Mouse (Mus musculus) gastrocnemius, postnatal 36 days (tissue): ENCODE measurements at regions not wholly inside any gene's neighbourhood (a gene's known extent, or its start where the extent isn't known, plus 50 kb on each side); places are given as distances from the start of the nearest gene placed in this dataset.

ENCODE experiments used
- DNase-seq, 2 experiments: peaks; one replicate each; pipeline ENCODE4 v3.0.0; 2022
- intact Hi-C: fragments of 180-260 bp; cut with DNase I; formaldehyde crosslinking; loops from one replicate; pipeline ENCODE4 v1.15.1; 2025

DNA sequence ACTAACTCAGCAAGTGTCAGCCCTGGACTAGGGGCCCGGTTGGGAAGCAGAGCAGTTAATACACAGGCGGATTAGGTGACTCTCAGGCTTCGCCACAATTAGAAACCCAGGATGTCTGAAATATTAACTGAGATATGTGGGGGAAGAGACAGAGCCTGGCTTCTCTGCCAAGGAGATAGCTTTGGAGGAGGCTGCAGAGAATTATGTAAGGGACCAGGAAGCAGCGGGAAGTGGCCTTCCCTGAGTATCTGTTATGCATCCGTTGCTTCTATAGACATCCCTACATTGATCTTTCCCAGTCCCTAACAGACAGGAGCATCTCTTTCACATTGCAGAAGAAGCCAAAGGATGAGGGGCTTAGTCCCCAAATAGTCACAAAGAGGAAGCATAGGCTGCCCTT is 153.4 kb downstream of the Maf start:
- no peak for DNase-seq
- intact Hi-C loops: no loop called here

DNA sequence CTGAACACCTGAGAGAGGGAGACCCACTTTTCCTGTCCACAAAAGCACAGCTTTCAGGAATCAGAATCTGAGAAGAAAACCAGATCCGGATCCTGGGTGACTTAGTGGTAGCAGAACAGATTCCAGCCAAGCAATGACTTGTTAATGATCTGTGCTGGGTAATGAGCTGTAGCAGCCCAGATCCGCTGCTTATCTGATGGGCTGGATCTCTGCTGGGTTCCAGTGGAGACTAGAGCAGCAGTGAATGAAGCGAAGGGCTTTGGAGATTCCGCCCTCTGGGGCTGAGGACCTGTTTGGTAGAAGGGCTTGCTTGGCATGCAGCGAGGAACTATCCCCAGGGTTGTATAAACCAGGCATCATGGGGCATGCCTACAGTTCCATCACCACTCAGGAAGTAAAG is 156.3 kb downstream of the Maf start:
- intact Hi-C loops: no loop called here
- DNase-seq: no peak

DNA sequence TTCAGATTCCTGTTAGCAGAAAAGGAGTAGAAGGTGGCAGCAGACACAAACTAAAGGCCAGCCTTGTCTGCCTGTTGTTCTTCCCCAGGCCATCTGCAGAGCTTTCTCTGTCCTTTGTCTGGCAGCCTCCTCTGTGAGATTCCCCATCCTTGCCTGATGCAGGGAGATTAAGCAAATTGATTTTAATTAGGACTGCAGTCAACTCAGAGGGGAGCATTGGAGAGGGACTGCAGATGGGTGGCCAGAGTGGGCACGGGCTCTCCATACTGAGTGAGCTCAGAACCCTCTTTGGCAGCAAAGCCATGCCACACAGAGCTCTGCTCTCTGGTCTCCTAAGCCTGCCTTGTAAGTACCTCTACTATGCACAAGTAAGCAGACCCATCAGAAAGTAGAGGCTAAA is 158.5 kb downstream of the Maf start:
- intact Hi-C loops: no loop called here
- DNase-seq: no peak

DNA sequence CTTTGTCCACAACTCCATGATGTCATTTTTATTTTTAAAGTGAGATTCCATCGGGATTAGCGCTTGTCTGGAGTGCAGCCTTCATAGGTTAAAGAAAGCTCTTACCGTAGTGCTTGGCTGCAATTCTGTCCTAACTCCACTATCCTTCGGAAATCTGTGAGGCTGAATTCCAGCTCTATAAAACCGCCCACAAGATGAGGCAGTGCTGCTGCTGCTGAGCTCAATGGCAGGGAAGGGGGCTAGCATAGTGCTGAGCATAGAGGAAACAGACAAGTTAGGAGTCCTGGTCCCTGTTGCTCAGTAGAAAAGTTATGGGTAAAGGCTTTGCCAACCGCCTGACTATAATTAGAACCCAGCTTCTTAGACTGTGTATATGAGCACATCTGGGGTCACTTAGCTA is 163.5 kb downstream of the Maf start:
- intact Hi-C loops: no loop called here
- DNase-seq: no peak

DNA sequence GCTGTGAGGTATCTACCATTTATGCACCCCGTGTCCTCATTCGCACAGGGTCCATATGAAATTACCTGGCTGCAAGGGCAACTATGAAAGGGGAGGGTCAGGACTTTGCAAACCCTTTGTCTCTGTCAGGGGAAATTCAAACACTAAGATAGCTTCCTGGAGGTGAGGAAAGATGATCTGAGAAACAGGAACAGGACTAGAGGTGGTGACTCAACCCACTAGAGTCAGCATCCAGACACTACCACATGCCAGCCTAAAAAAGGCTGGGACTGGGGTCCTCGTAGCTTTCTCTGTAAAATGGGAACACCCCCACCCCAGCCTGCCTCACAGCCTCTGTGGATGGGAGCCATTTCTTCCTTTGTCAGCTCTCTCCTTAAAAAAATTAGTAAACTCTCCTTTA is 164.7 kb downstream of the Maf start:
- intact Hi-C loops: no loop called here
- no peak for DNase-seq

DNA sequence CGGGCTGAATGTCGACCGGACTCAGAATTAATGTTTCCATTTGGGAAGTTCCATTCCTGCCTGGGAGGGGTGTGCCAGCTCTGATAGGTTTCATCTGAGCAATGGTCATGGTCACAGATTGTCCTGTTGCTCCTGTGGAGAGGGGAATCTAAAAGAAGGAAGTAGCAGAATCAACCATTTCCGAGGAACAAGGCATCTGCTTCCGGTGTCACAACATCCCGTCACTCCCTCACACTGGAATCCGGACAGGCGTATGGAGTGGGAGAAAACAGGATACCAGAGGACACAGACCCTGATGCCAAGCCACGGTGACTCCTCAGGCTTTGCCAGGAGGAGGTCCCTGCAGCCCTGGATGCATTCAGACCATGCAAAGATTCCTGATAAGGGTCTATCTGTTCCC is 168.0 kb downstream of the Maf start:
- no peak for DNase-seq
- intact Hi-C loops: no loop called here

DNA sequence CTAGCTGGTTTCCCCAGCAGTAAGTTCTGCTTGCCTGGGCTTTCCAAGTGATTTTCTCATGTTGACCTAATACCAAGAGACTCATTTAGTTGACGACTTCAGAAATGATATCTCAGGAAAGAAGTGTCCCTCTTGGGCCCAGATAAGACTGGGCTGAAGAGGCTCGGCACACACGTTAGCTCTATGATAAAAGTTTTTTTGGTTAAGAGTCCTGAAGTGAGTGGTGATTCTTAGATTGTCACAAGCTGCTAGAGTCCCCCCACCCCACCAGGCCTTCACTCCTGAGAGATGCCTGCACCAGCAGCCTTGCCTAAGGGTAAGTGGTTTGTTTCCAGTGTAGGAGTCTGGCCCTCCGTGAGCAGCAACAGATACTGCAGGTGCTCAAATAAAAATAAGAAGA is 169.4 kb downstream of the Maf start:
- no peak for DNase-seq
- intact Hi-C loops: loop anchor here (1.0 kb wide), 1 partner anchor 10 kb away; no protein-coding TSS in a partner anchor

DNA sequence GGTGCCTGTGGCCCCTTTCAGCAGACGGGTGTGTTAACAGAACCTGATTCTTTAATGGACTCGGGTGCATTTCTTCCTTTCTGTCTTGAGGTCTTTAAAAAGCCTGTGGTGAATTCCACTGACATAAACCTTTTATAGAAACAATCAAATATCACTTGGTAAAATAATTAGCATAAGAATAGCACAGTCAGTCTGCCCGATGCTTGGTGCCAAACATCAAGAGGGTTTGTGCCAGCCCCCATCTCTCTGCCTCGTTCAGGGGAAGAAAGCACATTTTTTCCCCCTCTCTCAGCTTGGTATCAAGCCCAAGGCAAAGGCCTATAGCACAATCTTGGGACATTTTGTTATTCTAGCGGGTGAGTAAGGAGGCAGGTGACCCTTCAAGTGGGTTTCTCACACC is 169.8 kb downstream of the Maf start:
- intact Hi-C loops: loop anchor here (1.0 kb wide), 1 partner anchor 11 kb away; no protein-coding TSS in a partner anchor
- DNase-seq: no peak

DNA sequence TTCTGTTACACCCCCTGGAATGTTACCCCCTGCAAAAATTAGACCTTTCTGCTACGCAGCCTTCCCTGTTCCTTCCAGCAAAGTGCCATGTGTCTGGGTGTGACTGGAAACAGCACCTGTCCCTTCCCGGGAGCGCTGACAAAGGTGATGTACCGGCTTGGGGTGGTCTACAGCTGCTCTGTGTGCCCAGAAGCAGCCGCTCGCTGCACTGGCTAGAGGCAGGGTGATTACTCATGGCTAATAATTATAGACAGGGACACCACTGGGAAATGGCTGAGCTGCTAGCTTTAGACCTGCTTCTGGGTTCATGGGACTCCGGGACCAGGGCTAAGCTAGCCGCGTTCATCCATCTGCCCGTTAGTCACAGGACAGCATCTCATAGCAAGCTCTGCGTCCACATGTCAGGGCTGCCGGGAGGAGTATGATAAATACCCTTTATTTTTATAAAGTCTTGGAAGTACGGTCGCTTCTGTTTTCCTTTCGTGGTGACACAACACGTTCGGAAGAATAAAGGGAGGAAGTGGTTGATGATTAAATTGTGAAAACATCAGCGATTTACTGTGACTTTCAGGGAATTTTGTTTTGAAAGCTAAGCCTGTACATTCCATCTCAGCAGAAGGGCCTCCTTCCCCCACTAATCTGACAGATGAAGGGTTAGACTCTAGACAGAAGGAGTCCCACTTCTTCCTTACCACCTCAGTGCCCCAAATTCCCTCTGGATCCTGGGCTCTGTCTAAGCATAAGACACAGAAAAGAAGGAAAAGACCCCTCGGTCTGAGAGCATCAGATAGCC is 170.8 kb downstream of the Maf start:
- DNase-seq: no peak
- intact Hi-C loops: no loop called here

DNA sequence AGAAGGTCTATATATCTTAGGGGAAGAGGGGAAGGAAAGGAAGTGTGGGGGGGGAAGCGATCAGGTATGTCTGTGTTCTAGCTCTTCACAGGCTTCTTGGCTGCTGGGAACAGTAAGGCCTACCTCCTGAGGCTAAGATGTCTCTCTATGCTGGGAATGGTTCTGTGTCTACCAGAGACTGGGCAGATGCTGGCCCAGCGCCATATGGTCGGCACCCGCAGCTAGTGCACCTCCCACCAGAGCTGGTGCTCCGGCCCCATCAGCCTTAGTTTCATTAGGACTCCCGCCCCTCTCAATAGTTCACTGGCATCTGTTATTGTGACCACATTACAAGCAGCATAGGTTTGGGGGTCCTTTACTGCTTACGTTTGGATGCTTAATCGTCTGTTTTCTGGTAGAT is 171.6 kb downstream of the Maf start:
- DNase-seq: no peak
- intact Hi-C loops: no loop called here

DNA sequence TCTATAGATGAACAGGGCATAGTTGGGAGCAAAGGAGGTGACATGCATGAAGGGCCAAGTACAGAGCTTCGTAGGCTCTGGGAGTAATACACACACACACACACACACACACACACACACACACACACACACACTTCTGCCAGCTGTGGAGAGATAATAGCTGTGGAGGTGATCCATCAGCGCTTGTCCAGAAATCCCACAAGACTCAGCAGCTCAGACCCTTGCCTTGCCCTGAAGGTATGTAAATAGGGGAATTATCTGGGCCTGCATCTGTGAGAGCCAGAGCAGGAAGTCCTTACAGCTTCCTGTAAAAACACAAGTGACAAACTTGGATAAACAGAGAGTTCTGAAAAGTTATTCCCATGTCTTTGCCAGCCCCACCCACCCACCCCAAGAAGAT is 173.6 kb downstream of the Maf start:
- DNase-seq: no peak
- intact Hi-C loops: no loop called here

DNA sequence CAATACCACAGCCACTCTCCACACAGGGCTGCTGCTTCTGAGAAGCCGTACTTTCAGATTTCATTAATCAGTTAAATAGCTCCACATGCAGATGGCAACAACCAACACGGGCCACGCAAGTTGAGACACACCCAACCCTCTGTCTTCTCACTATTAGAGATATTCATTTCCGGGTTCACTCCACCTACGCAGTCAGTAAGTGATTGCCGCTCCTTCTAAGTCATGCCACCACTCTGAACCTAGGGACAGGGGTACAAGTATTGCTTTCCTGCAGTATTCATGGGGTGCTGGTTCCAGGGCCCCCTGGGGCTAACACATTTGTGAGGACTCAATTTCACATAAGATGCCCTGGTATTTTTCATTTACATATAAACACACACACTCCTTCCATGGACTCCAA is 176.3 kb downstream of the Maf start:
- no peak for DNase-seq
- intact Hi-C loops: no loop called here

DNA sequence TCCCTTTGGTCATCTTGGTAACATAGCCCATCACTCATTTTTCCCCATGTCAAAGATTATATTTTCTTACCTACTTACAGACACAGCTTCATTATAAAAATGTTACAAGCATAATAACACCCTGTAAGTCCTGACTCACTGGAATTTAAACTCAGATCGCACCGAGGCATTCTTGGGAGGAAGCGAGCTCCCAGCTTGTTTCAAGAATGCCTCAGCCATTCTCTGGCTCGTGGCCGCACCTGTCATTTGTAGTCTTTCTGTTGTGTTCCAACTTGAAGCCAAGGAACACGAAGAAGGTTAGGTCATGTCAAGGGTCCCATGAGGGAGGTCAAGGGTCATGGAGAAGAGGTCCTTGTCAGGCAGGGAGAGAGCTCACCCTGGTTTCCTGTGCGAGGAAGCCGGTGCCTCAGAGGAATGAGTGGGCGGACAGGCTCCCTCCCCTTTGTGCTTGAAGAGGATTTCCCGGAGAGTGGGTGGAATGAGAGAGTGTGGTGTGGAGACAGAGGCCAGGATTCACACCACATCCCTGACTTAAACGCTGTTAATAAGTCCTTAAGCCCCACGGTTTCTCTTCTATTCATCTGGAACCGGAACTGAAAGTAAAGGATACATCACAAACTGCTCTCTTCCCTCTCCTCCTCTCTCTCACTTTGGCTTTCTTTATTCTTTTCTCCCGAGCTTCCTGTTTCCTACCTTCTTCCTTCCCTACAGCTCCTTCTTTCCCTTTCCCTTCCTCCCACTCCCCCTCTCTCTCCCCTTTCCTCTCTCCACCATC is 177.8 kb downstream of the Maf start:
- no peak for DNase-seq

DNA sequence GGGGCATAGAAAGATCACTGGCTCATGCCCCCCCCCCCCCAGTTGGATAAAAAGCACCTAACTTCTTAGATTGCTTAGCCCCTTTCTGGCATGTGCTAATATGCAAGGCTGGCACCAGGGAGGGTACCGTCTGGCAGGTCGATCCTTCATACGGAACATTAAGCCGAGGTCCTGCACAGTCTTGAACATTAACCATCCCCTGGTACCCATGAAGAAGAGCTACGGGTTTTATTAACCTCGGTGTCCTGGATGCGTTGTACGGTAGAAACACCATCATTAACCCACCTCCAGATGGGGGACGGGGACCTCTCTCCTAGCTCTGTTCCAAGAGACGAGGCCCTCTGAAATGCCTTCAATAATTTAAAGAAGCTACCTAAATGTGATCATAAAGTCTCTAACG is 178.7 kb downstream of the Maf start:
- no peak for DNase-seq
- intact Hi-C loops: no loop called here

More for the DNA sequence above, 177.8 kb downstream of the Maf start:
- intact Hi-C loops: no loop called here

DNA sequence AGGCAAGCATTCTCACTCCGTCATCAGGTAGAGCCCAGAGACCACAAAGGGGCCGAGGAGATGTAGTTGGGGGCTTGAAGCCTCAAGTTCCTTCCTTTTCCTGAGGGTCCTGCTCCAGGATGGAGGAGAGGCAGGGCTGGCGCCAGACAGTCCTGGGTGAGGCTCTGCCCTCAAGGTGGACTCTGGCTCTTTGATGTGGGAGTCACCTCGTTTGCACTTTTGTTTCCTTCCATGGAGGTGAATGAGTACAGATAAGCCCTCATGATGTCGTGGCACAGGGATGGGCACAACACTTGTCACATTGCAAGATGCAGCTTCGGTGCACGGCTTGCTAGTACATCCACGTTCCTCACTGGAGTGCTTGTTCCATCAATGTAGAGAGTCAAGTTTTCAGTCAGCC is 182.4 kb downstream of the Maf start:
- intact Hi-C loops: no loop called here
- no peak for DNase-seq

DNA sequence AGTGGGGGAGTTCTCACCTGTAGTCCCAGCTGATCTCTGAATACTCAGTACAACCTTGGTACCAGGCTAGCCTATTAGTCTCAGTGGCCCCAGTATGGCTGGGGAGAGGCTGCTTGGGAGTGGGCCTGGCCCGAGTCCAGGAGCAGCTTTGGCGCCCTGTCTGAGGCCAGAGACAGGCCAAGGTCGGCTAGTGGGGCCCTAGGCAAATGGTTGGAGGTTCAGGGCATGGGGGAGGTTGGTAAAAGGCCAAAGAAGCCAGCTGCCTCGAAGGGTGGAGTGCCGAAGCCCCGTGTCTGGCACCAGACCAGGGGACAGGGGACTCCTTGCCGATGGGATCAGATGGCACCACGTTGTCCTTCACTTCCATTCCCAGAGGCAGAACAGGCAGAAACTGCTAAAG is 182.9 kb downstream of the Maf start:
- no peak for DNase-seq
- intact Hi-C loops: no loop called here

DNA sequence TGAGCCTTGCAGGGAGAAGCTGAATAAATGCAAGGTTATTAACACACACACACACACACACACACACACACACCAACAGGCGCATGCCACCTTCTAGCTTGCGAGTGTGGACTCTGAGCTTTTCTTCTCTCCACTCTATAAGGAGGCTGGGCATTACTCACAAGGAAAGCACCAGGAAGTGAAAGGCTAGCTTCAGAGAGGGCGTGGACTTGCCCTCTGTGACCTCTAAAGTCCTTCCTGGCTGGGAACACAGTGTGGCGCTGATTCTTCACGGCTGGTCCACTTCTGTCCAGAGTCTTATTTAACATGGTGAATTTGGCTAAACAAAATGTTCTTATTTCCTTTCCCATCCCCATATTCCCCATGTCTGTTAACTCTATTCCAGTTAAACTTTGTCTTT is 185.1 kb downstream of the Maf start:
- intact Hi-C loops: no loop called here
- DNase-seq: no peak

DNA sequence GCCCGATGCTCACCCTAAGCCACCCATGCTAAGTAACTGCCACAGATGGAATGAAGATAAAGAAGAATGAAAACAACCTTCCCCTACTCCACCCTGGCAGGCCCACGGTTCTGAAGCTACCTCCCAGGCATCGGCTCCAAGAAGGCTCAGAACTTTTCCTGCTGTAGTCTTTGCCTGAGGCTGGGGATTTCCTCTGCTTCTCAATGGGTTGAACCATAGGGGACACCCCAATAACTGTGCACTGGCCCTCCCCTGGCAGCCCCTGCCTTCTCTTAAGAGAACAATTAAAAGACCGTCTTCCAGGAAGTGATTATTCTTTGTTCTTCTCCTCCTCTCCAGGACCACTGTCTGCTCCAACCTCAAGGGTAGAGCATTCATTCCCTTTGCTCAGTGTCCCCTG is 191.9 kb downstream of the Maf start:
- intact Hi-C loops: no loop called here

DNA sequence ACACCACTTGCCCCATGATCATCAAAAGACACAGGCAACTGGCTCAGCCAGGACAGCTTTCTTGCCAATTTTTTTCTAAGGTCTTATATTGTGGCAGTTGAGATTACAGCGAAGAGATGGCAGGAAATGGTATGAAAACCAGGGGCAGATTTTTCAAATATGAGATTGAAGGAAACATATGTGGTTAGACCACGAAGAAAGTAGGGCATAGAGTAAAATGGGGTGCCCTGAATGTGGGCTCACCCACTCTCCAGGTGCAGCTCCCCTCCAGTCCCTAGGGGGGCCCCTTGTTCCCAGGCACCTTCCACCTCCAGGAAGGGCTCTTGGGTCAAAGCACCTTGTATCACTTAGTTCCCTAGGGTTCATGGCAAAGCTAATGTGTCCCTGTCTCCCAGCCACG is 193.1 kb downstream of the Maf start:
- DNase-seq: no peak
- intact Hi-C loops: no loop called here

More for the DNA sequence above, 191.9 kb downstream of the Maf start:
- no peak for DNase-seq

DNA sequence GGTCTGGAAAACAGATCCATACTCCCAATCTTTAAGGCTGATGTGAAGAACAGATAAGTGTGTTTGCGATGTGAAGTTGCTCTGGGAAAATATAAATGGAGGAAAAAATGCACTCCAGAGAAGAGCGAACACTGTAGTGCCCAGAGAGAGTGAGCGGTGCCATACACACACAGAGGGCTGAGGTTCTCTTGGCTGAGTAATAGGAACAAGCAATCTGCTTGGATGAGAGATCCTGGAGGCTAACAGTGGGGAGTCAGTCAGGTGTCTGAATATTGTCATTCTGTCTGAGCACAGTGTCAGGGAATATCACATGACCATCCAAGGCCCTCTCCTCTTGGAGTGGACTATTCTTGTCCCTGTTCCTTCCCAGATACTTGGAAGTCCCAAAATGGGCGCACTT is 200.4 kb downstream of the Maf start:
- intact Hi-C loops: no loop called here
- DNase-seq: no peak

DNA sequence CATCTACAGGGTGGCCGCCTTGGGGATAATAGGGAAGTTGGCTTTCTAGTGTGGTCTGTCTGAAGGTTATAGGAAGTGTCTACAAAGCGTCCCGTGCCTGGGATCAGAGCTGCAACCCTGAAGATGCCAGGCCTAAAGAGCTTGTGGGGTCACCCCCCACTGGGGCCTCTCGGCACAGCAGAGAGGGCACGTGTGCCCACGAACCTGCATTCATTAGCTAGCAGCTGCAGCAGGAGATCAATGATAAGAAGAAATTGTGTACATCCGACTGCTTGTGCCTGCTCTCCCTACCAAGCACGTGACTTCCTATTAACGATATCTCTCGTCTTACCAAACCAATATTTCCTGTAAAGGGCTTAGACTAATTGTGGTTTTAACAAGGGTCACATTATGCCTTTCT is 200.9 kb downstream of the Maf start:
- intact Hi-C loops: no loop called here

DNA sequence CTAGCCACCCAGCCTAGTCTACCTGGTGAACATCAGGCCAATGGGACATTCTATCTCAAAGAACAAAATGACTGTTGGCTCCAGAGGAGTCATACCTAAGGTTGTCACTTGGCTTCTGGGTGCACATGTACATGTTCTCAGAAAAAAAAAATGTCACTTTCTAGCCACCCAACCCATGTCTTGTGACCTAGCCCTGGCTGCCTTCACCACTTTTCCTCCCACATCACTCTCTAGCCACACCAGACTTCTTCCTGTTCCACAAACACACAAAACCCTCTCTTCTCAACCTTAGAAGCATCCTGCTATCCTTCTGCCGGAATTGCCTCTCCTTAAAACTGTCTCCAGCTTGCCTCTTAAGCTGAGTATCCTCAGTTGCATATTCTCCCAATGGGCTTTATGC is 211.6 kb downstream of the Maf start:
- intact Hi-C loops: no loop called here
- no peak for DNase-seq

More for the DNA sequence above, 200.9 kb downstream of the Maf start:
- no peak for DNase-seq
